Mouse (Mus musculus) forebrain, embryonic 16.5 days (tissue): ENCODE measurements around the gene Fbl. TPM values are rescaled to one million over a fixed set of nuclear protein-coding genes. Genes with fewer than 3 reads are reported as not detected.

Experiments used
- ATAC-seq: fragments of 200-750 bp; cut with Nextera tagmentation; 2 replicates; pipeline ENCODE4 v1.8.0; 2017; ENCODE audit warnings: mild to moderate bottlenecking, moderate library complexity
- H3K27ac ChIP-seq: fragments of 300-500 bp; sonication (generic); 2 replicates; pipeline ENCODE4 v1.5.1; 2014; ENCODE audit warnings: low read length, control low read depth
- H3K27me3 ChIP-seq: fragments of 300-500 bp; sonication (generic); replicated peaks from 2 replicates; pipeline ENCODE4 v1.6.1; 2014; ENCODE audit warnings: low read length; ENCODE audit not compliant: control insufficient read depth, insufficient read depth
- H3K36me3 ChIP-seq: fragments of 300-500 bp; sonication (generic); 2 replicates; pipeline ENCODE4 v1.6.1; 2014; ENCODE audit not compliant: control insufficient read depth, insufficient read depth
- H3K4me1 ChIP-seq: fragments of 300-500 bp; sonication (generic); replicated peaks from 2 replicates; pipeline ENCODE4 v1.6.1; 2014; ENCODE audit warnings: low read length; ENCODE audit not compliant: control insufficient read depth, insufficient read depth
- H3K4me2 ChIP-seq: fragments of 300-500 bp; sonication (generic); 2 replicates; pipeline ENCODE4 v1.6.1; 2014; ENCODE audit warnings: mild to moderate bottlenecking, low read length, control low read depth
- H3K4me3 ChIP-seq: fragments of 300-500 bp; sonication (generic); replicated peaks from 2 replicates; pipeline ENCODE4 v1.5.1; 2014; ENCODE audit warnings: mild to moderate bottlenecking, low read length, control low read depth
- H3K9ac ChIP-seq: fragments of 300-500 bp; sonication (generic); replicated peaks from 2 replicates; pipeline ENCODE4 v1.6.1; 2014; ENCODE audit warnings: low read depth, low read length, control low read depth
- H3K9me3 ChIP-seq: fragments of 300-500 bp; sonication (generic); 2 replicates; pipeline ENCODE4 v1.6.1; 2016; ENCODE audit warnings: low read length; ENCODE audit not compliant: control insufficient read depth
- WGBS: fragments of 180-500 bp; shearing (Covaris S2); extraction: QIAGEN DNeasy Blood & Tissue Kit; methylation state at CpG from one replicate; pipeline ENCODE4 v1.1.7; 2014; 5-methylcytosine and 5-hydroxymethylcytosine counted together
- polyA plus RNA-seq: library from polyadenylated mRNA; unstranded; fragments of >200 nt; fragmentation: Nextera tagmentation; extraction: Ambion mirVana; gene quantifications from 2 replicates; pipeline ENCODE4 v1.2.1, GENCODE M21; 2015

The Fbl gene
- polyA plus RNA-seq, 1 experiment from 2014 or later: 86.8 TPM

DNA sequence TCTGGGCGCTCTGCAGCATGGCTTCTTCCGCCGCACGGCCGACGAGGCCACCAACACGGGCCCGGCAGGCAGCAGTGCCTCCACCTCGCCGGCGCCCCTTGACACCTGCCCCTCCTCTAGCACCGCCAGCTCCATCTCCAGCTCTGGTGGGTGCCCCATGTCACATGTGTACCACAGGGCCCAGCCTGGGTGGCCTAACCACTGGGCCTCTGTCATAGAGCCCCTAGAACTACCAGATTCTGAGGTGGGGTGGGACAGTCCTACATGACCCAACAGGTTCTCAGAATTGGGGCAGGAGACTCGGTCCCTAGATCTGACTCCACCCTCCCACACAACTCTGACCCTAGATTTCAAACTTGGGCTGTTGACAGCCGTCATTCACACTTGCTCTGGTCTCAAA lies 16.4 kb downstream of the Fbl start:
- no peak overlapping the region for H3K4me2 ChIP-seq
- peaks cover 6% of the 10 kb centered on the region for H3K4me1 ChIP-seq
- no peaks in the 10 kb centered on the region for H3K27me3 ChIP-seq
- H3K36me3 ChIP-seq: peaks cover 75% of the 10 kb centered on the region
- no peaks in the 10 kb centered on the region for H3K9me3 ChIP-seq
- no peak overlapping the region for H3K4me3 ChIP-seq
- H3K27ac ChIP-seq: no peak overlapping the region
- 90% methylated on average over 14 of the region's 14 CpGs for WGBS
- ATAC-seq: 0 out of 2 replicates have a peak, but pooled peaks have one; percentile 22
- no peak overlapping the region for H3K9ac ChIP-seq

DNA sequence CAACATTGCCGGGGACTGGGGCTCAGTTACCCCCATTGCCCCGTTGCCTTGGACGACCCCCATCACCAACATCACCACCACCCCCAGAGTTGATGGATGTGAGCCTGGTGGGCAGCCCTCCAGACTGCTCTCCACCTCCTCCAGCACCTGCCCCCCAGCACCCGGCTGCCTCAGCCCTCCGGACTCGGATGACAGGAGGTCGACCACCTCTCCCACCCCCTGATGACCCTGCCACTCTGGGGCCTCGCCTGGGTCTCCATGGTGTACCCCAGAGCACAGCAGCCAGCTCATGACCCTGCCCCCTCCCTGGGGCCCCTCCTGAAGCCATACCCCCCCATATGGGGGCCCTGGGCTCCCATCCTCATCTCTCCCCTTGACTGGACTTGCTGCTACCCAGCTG lies 17.1 kb downstream of the Fbl start:
- no peak for ATAC-seq

DNA sequence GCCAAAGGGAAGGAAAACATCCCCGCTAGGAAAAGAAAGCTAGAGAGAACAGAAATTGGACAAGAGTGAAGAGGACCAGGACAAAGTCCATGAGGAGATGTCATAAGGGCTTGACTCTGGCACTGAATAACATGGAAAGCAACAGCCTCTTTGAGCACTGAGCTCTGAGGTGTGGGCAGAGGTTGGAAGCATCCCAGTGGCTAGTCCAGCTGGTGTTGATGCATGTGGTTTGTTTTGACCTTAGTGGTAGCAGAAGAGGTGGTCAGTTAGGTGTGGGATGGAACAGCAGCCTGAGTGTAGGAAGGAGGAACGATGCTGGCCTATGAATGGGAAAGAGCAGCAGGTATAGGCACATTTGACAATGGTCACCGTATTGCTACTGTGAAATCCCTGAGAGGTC lies 22.0 kb downstream of the Fbl start:
- Histone ChIP-seq H3K4me2 (no peak overlapping the region), H3K27me3 (no peaks in the 10 kb centered on the region), H3K36me3 (peaks cover 48% of the 10 kb centered on the region), H3K9me3 (no peaks in the 10 kb centered on the region), H3K9ac (no peak overlapping the region), H3K4me3 (no peak overlapping the region), H3K27ac (no peak overlapping the region), H3K4me1 (no peaks in the 10 kb centered on the region)
- no peak for ATAC-seq
- WGBS: 93% methylated on average over 3 of the region's 3 CpGs

More for the DNA sequence above, 17.1 kb downstream of the Fbl start:
- Histone ChIP-seq H3K36me3 (peaks cover 75% of the 10 kb centered on the region), H3K4me3 (no peak overlapping the region), H3K27ac (no peak overlapping the region), H3K9me3 (no peaks in the 10 kb centered on the region), H3K9ac (no peak overlapping the region), H3K27me3 (no peaks in the 10 kb centered on the region), H3K4me1 (no peaks in the 10 kb centered on the region), H3K4me2 (no peak overlapping the region)
- WGBS: 92% methylated on average over 8 of the region's 8 CpGs

GRCm38 (mm10) chr7:28191903-28192302 lies 22.4 kb downstream of the Fbl start:
- Histone ChIP-seq H3K27me3 (no peaks in the 10 kb centered on the region), H3K9ac (no peak overlapping the region), H3K36me3 (peaks cover 45% of the 10 kb centered on the region), H3K4me1 (no peaks in the 10 kb centered on the region), H3K4me2 (no peak overlapping the region), H3K27ac (no peak overlapping the region), H3K9me3 (no peaks in the 10 kb centered on the region), H3K4me3 (no peak overlapping the region)
- 95% methylated on average over 1 of the region's 1 CpGs for WGBS
- ATAC-seq: no peak

DNA sequence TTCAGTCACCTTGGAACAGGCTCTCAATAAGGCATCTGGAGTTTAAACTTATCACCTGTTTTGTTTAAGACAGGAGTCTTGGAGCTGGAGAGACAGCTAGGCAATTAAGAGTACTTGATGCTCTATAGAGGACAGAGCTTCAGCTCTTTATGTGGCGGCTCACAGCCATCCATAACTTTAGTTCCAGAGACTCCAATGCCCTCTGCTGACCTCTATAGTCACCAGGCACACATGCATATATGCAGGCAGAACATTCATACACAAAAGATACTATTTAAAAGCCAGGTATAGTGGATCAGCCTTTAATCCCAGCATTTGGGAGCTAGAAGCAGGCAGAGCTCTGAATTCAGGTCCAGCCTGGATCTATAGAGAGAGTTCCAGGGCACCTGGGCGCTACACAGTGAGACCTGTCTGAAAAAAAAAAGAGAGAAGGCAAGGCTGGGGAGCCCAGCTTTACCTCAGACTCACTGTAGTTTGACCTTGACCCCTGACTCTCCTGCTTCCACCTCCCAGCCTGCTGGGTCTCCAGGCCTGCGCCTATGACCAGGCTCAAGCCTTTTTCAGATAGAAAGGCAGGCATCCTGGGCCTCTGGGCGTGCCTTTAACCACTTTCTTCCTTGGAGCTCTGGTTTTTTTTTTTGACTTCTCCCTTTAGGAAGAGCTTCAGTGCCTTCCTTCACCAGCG lies 26.0 kb downstream of the Fbl start:
- Histone ChIP-seq H3K27me3 (no peaks in the 10 kb centered on the region), H3K27ac (no peak overlapping the region), H3K36me3 (peaks cover 15% of the 10 kb centered on the region), H3K9me3 (no peaks in the 10 kb centered on the region), H3K4me3 (no peak overlapping the region), H3K4me2 (no peak overlapping the region), H3K9ac (no peak overlapping the region), H3K4me1 (no peaks in the 10 kb centered on the region)
- no peak for ATAC-seq
- 91% methylated on average over 5 of the region's 5 CpGs for WGBS

- no peak overlapping the region for H3K4me3 ChIP-seq
- no peak overlapping the region for H3K4me2 ChIP-seq
- H3K27me3 ChIP-seq: no peaks in the 10 kb centered on the region
- H3K9me3 ChIP-seq: no peaks in the 10 kb centered on the region
- ATAC-seq: no peak
- H3K4me1 ChIP-seq: no peaks in the 10 kb centered on the region
- 84% methylated on average over 14 of the region's 14 CpGs for WGBS
- peaks cover 12% of the 10 kb centered on the region for H3K36me3 ChIP-seq
- no peak overlapping the region for H3K27ac ChIP-seq
- H3K9ac ChIP-seq: no peak overlapping the region
Observed at GRCm38 (mm10) chr7:28196528-28196927, 27.0 kb downstream of the Fbl start.

DNA sequence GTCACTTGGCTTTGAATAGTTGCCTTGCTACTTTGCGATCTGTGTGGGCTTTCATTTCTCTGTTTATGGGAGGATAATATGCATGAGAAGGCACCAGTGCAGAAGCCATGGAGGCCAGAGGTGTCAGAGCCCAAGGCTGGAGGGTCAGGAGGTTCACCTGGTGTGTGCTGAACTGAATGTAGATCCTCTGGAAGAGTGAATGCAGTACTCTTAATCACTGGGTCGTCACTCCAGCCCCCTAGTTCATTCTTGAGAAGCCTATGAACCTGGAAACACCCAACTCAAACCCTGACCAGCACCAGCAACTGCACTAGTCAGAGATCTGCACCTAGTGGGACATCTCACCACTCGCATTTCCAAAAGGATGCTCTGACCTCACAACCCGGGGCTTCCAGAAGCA lies 29.5 kb downstream of the Fbl start:
- 69% methylated on average over 4 of the region's 4 CpGs for WGBS

GRCm38 (mm10) chr7:28203207-28204108 lies 33.9 kb downstream of the Fbl start:
- Histone ChIP-seq H3K4me3 (no peak overlapping the region), H3K4me2 (no peak overlapping the region), H3K27ac (no peak overlapping the region), H3K9ac (no peak overlapping the region), H3K27me3 (no peaks in the 10 kb centered on the region), H3K9me3 (no peaks in the 10 kb centered on the region), H3K36me3 (no peaks in the 10 kb centered on the region), H3K4me1 (no peaks in the 10 kb centered on the region)
- ATAC-seq: no peak
- 63% methylated on average over 19 of the region's 19 CpGs for WGBS

More for the DNA sequence above, 29.5 kb downstream of the Fbl start:
- Histone ChIP-seq H3K27me3 (no peaks in the 10 kb centered on the region), H3K4me2 (no peak overlapping the region), H3K9me3 (no peaks in the 10 kb centered on the region), H3K4me3 (no peak overlapping the region), H3K4me1 (no peaks in the 10 kb centered on the region), H3K9ac (no peak overlapping the region), H3K27ac (no peak overlapping the region), H3K36me3 (peaks cover 5% of the 10 kb centered on the region)
- no peak for ATAC-seq

DNA sequence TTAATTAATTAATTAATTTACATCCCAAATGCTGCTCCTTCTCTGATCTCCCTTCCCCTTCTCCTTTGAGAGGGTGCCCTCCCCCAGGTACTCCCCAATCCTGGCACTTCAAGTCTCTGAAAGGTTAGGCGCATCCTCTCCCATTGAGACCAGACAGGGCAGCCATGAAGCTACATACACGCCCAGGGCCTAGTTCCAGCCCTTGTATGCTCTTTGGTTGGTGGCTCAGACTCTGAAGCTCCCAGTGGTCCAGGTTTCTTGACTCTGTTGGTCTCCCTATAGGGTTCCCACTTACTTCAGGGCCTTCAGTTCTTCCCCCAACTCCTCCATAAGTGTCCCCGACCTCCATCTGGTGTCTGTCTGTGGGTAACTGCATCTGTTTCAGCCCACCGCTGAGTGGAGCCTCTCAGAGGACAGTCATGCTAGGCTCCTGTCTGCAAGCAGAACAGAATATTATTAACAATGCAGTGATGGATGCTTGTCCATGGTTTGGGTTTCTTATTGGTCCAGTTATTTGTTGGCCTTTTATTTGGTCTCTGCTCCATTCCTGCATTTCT lies 36.6 kb downstream of the Fbl start:
- H3K4me1 ChIP-seq: no peaks in the 10 kb centered on the region
- 72% methylated on average over 4 of the region's 4 CpGs for WGBS
- no peaks in the 10 kb centered on the region for H3K27me3 ChIP-seq
- H3K9ac ChIP-seq: no peak overlapping the region
- no peak for ATAC-seq
- no peak overlapping the region for H3K4me2 ChIP-seq
- no peaks in the 10 kb centered on the region for H3K36me3 ChIP-seq
- no peak overlapping the region for H3K27ac ChIP-seq
- no peaks in the 10 kb centered on the region for H3K9me3 ChIP-seq
- H3K4me3 ChIP-seq: no peak overlapping the region
